Mouse (Mus musculus) C2C12 (cell line): Measurements from ENCODE around the gene Pcnx2.

Source experiments
- CEBPB ChIP-seq: IDR thresholded peaks from one replicate; pipeline ENCODE4 v1.6.1; 2011; ENCODE audit warnings: low read depth, mild to moderate bottlenecking, control low read depth, moderate library complexity
- CTCF ChIP-seq: IDR thresholded peaks from one replicate; pipeline ENCODE4 v1.5.1; 2011; ENCODE audit not compliant: control insufficient read depth, insufficient read depth, insufficient read length
- MAX ChIP-seq: IDR thresholded peaks from one replicate; pipeline ENCODE4 v1.6.1; 2011; ENCODE audit warnings: mild to moderate bottlenecking, control low read depth
- MYOD1 ChIP-seq: IDR thresholded peaks from one replicate; pipeline ENCODE4 v1.6.1; 2011; ENCODE audit warnings: low read depth; ENCODE audit not compliant: control insufficient read depth, insufficient read length
- MYOG ChIP-seq: IDR thresholded peaks from one replicate; pipeline ENCODE4 v1.6.1; 2011; ENCODE audit not compliant: control insufficient read depth, insufficient read length; ENCODE audit errors: extremely low read depth
- USF1 ChIP-seq: IDR thresholded peaks from one replicate; pipeline ENCODE4 v1.6.1; 2011; ENCODE audit warnings: low read depth, mild to moderate bottlenecking, control low read depth, moderate library complexity

DNA sequence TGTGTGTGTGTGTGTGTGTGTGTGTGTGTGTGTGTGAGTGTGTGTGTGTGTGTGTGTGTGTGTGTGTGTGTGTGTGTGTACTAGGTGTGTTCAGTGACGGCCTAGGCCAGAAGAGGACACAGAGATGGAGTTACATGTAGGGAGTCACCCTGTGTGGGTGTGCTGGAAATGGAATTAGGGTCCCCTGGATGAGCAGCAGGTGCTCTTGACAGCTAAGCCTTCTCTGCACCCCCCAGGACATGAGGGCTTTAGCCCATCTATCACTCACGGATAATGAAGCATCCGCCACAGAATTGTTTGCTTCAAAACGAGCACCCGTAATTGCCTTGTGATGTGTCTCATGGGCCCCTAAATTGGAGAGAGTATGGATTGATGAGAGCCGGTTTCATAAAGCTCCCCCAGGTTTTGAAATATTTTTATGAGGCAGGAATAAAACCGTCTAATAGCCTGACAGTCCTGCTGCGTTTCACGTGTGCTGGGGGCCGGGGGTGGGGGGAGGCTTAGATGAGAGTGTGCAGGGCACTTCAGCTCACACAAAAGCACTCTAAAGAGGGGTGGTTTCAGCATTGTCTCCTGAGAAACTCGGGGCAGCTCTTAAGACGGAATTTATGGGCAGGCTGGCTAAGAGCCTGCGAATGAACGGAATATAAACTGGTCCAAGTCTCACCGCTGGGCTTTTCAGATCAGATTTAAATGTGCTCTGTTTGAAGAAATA is 54.8 kb downstream of the Pcnx2 start:
- TF ChIP-seq CTCF (no peak), MYOD1 (no peak), CEBPB (no peak), MYOG (no peak), MAX (no peak), USF1 (no peak)
